Mouse (Mus musculus) thymus, adult 2 months (tissue): ENCODE results near the gene Stag1. TPM values are rescaled to one million over a fixed set of nuclear protein-coding genes. Genes with fewer than 3 reads are reported as not detected.

Experiments used
- DNase-seq: peaks from one replicate; pipeline ENCODE4 v3.0.0; 2021
- H3K27ac ChIP-seq: fragments of 200-500 bp; 2 replicates; pipeline ENCODE4 v1.5.1; 2012; ENCODE audit warnings: low read length, control low read depth; ENCODE audit not compliant: control insufficient read depth, insufficient read depth
- H3K27me3 ChIP-seq: fragments of 200-500 bp; 2 replicates; pipeline ENCODE4 v1.6.1; 2012; ENCODE audit warnings: mild to moderate bottlenecking, low read length, moderate library complexity, mixed read lengths; ENCODE audit not compliant: control insufficient read depth, insufficient read depth
- H3K36me3 ChIP-seq: fragments of 200-500 bp; 2 replicates; pipeline ENCODE4 v1.6.1; 2012; ENCODE audit warnings: mild to moderate bottlenecking, low read length, moderate library complexity; ENCODE audit not compliant: control insufficient read depth, insufficient read depth
- H3K4me1 ChIP-seq: fragments of 200-500 bp; replicated peaks from 2 replicates; pipeline ENCODE4 v1.6.1; 2012; ENCODE audit warnings: low read length; ENCODE audit not compliant: control insufficient read depth, insufficient read depth
- H3K4me3 ChIP-seq: fragments of 200-500 bp; 2 replicates; pipeline ENCODE4 v1.5.1; 2012; ENCODE audit warnings: mild to moderate bottlenecking, low read length, control low read depth, moderate library complexity; ENCODE audit not compliant: control insufficient read depth, insufficient read depth
- CTCF ChIP-seq: fragments of 200-500 bp; IDR thresholded peaks from 2 replicates; pipeline ENCODE4 v1.5.1; 2012; ENCODE audit warnings: mild to moderate bottlenecking, control low read depth, low read length, moderate library complexity, borderline replicate concordance; ENCODE audit not compliant: control insufficient read depth, poor library complexity, insufficient read depth; ENCODE audit errors: extremely low read depth
- POLR2A ChIP-seq: fragments of 200-500 bp; IDR thresholded peaks from 2 replicates; pipeline ENCODE4 v1.6.1; 2012; ENCODE audit warnings: mild to moderate bottlenecking, low read length, control low read depth, moderate library complexity; ENCODE audit not compliant: control insufficient read depth, poor library complexity, insufficient read depth; ENCODE audit errors: extremely low read depth
- WGBS: fragments of 180-500 bp; shearing (Covaris S2); methylation state at CpG from one replicate; pipeline ENCODE4 v1.1.7; 2018; 5-methylcytosine and 5-hydroxymethylcytosine counted together
- polyA plus RNA-seq: library from polyadenylated mRNA; depleted of rRNA; stranded (reverse); fragments of >200 nt; gene quantifications from 2 replicates; pipeline ENCODE4 v1.2.3, GENCODE M21; 2012

Stag1 gene
- polyA plus RNA-seq, 1 experiment: 7.9 TPM

DNA sequence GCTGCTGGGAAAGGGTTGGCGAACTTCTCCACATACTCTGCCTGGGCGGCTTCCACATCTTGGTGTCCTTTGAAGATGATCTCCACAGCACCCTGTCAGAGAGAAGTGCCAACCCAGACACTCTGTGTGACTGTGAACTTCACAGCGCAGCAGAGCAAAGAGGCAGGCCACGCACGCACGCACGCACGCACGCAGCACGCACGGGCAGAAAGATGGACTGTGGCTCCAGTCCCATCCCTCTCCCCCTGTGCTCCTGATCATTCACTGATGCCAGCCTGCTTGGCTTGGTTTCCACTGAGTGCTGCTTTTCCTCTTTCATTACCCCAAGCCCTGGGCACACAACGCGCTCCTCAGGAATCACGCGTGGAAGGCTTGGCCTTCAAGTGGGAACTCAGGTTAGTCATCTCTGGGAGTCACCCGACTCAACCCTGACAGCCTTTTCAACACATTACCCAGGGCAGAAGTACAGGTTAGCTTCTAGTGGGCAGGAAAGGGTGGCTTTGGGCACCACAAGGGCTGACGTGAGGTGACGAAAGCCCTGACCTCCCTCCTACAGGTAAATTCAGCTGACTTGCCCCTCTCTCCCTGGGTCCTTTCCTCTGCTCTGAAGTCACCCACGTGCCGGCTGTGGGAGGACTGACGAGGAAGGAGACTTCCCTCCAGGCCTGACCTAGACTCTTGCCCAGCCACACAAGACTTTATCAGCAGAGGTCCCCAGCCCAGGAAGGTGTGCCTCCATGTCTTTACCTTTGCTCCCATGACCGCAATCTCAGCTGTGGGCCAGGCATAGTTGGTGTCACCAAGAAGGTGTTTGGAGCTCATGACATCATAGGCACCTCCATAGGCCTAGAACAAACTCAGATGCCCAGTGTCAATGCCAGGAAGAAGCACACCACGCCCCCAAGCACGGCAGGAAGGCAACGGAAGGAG, 387.0 kb downstream of the Stag1 start:
- no peak overlapping the region for H3K27ac ChIP-seq
- H3K4me1 ChIP-seq: no peaks in the 10 kb centered on the region
- TF ChIP-seq POLR2A: no peak
- no peak for TF ChIP-seq CTCF
- WGBS: 98% methylated on average over 25 of the region's 25 CpGs
- no peak overlapping the region for H3K4me3 ChIP-seq
- DNase-seq: no peak
- H3K36me3 ChIP-seq: no peaks in the 10 kb centered on the region
- H3K27me3 ChIP-seq: no peaks in the 10 kb centered on the region

- Histone ChIP-seq H3K27me3 (no peaks in the 10 kb centered on the region), H3K36me3 (no peaks in the 10 kb centered on the region), H3K4me1 (no peaks in the 10 kb centered on the region), H3K4me3 (no peak overlapping the region), H3K27ac (no peak overlapping the region)
- DNase-seq: no peak
- 92% methylated on average over 5 of the region's 5 CpGs for WGBS
- TF ChIP-seq CTCF: no peak
- no peak for TF ChIP-seq POLR2A
These were observed 389.4 kb downstream of the Stag1 start for GRCm38 (mm10) chr9:100987006-100987405.

- Histone ChIP-seq H3K27ac (no peak overlapping the region), H3K4me1 (no peaks in the 10 kb centered on the region), H3K27me3 (no peaks in the 10 kb centered on the region), H3K4me3 (no peak overlapping the region), H3K36me3 (no peaks in the 10 kb centered on the region)
- WGBS: 98% methylated on average over 3 of the region's 3 CpGs
- DNase-seq: no peak
- TF ChIP-seq CTCF: no peak
- no peak for TF ChIP-seq POLR2A
These were observed 390.3 kb downstream of the Stag1 start for GRCm38 (mm10) chr9:100987850-100988249.

GRCm38 (mm10) chr9:100990609-100991008, 393.0 kb downstream of the Stag1 start:
- no peak overlapping the region for H3K27ac ChIP-seq
- H3K4me1 ChIP-seq: peaks cover 6% of the 10 kb centered on the region
- DNase-seq: no peak
- H3K27me3 ChIP-seq: no peaks in the 10 kb centered on the region
- no peaks in the 10 kb centered on the region for H3K36me3 ChIP-seq
- WGBS: 96% methylated on average over 5 of the region's 5 CpGs
- no peak overlapping the region for H3K4me3 ChIP-seq
- no peak for TF ChIP-seq CTCF
- TF ChIP-seq POLR2A: no peak

GRCm38 (mm10) chr9:100991321-100991720, 393.7 kb downstream of the Stag1 start:
- H3K4me1 ChIP-seq: peaks cover 6% of the 10 kb centered on the region
- H3K36me3 ChIP-seq: no peaks in the 10 kb centered on the region
- TF ChIP-seq CTCF: no peak
- no peak for TF ChIP-seq POLR2A
- H3K4me3 ChIP-seq: no peak overlapping the region
- H3K27me3 ChIP-seq: no peaks in the 10 kb centered on the region
- no peak overlapping the region for H3K27ac ChIP-seq
- 94% methylated on average over 2 of the region's 2 CpGs for WGBS
- no peak for DNase-seq

DNA sequence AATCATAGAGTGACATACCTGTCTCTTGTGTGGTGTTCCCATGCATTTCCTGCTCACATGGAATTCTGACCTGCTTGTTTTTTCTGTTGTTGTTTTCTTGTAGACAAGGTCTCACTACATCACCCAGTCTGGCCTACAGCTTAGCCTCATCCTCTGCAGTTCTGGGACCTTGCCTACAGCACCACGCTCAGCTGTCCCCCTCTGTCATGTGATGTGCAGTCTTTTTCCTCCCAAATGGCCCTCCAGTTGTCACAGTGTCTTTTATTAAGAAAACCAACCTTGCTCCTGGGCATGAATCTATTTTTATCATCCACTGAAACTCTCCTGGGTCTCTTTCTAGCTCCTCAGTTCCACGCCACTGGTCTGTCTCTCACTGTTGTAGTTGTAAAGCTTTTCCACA, 394.6 kb downstream of the Stag1 start:
- WGBS: 100% methylated on average over 2 of the region's 2 CpGs

More for the DNA sequence above, 394.6 kb downstream of the Stag1 start:
- Histone ChIP-seq H3K27ac (no peak overlapping the region), H3K4me3 (no peak overlapping the region), H3K4me1 (peaks cover 6% of the 10 kb centered on the region), H3K36me3 (no peaks in the 10 kb centered on the region), H3K27me3 (no peaks in the 10 kb centered on the region)
- no peak for TF ChIP-seq CTCF
- no peak for TF ChIP-seq POLR2A
- no peak for DNase-seq
